Mouse (Mus musculus) v-Abl transformed pro-B cells (cell line): ENCODE data around the gene Gm20894.
"Not testable (repeated sequence)": the region's sequence is repeated elsewhere in the genome, so short reads cannot be mapped to it uniquely, and the experiment has no call there.

ENCODE experiments used
- in situ Hi-C, 2 experiments: fragments of 400-800 bp; cut with MboI; formaldehyde crosslinking; loops; one replicate each; pipeline ENCODE4 v1.15.1; 2025; ENCODE audit not compliant: unreplicated experiment in 2 of 2

Gm20894 gene

GRCm38 (mm10) chrY:28271412-28271811, at the start of gene Gm20894:
TSS of gene Gm20894 (minus strand) at chrY:28271512.
- in situ Hi-C loops, result not testable (repeated sequence)
